Mouse (Mus musculus): ENCODE data around the gene Srrm4.

DNA sequence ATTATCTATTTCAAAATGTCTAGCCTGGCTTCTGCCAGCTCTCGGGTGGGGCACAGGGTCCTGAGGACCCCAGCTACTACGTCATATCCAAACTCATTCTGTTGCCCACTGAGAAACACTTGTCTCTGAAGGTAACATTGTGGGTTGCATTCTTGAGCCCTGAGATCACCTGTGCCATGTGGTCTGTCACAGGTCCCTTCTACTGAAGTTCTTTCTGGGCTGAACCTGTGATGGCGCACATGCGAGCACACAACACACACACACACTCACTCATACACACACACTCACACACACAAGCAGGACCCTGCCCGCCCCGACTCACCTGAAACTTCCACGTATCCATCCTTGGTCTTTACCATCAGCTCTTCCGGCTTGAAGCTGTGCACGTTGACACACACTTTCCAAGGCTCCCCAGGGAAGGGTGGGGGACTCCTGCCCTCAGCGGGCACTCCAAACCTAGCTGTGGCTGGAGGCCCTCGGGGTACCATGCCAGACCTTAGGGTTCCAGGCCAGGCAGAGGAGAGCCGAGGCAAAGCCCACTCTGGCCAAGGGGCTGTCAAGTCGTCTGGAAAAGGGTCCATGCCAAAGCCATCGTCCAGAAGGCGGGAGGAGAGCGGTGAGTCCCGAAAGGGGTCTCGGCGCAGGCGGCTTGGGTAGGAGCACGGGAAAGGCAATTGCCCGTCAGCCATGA is 169.7 kb downstream of the Srrm4 start:
- TF ChIP-seq CTCF (IDR thresholded peaks at IDR 0.05; ENCODE audit: insufficient read depth, low read depth, low read length) (no peak), POLR2A (IDR thresholded peaks at IDR 0.05; ENCODE audit: insufficient read depth, low read depth, low read length) (no peak)
